Mouse (Mus musculus): ENCODE data around the gene Znrf3.

GRCm38 (mm10) chr11:5349483-5349882, 95.2 kb downstream of the Znrf3 start:
- TF ChIP-seq CTCF (IDR thresholded peaks at IDR 0.05; ENCODE audit: extremely low read depth, insufficient read depth, insufficient read length, insufficient replicate concordance), result no peak
- TF ChIP-seq POLR2A (IDR thresholded peaks at IDR 0.05; ENCODE audit: low read depth, low read length), result no peak
